8 mouse cellular contexts compared by ENCODE assay signal in genomic region chr6:71708528-71708927, GRCm38 (mm10). TPM values are rescaled to one million over a fixed set of nuclear protein-coding genes. Genes with fewer than 3 reads are reported as not detected.
DNase-seq lines count a peak whose midpoint lies in the region; ATAC-seq and TF ChIP-seq lines count a peak whose summit lies in the region.

No protein-coding gene starts in this region.

- H3K9ac ChIP-seq in kidney, embryonic 14.5 days (ENCODE audit: low read depth, low read length) = peak overlapping the region; percentile 65; the same call in 1 of the 2 replicates
- H3K9ac ChIP-seq in heart, postnatal 0 days (replicated peaks; ENCODE audit: low read depth, low read length) = peak overlapping the region; percentile 76
- peak overlapping the region; percentile 71; the same call in 1 of the 2 replicates for H3K9ac ChIP-seq in midbrain, embryonic 11.5 days (ENCODE audit: low read length)

- H3K4me2 ChIP-seq in kidney, embryonic 14.5 days (replicated peaks; ENCODE audit: low read depth, low read length) = peak overlapping the region; percentile 98
- H3K4me2 ChIP-seq in heart, postnatal 0 days (ENCODE audit: low read depth, low read length) = peak overlapping the region; percentile 77
- peak overlapping the region; percentile 86 for H3K4me2 ChIP-seq in midbrain, embryonic 11.5 days

- whole genome bisulfite sequencing in kidney, embryonic 14.5 days = 8% methylated on average over 3 of the region's 3 CpGs
- WGBS in heart, postnatal 0 days = 4% methylated on average over 3 of the region's 3 CpGs
- 8% methylated on average over 3 of the region's 3 CpGs for WGBS in midbrain, embryonic 11.5 days

- TF ChIP-seq EP300 in heart, postnatal 0 days (IDR thresholded peaks at IDR 0.05; ENCODE audit: low read depth) = no peak

- H3K4me1 ChIP-seq in kidney, embryonic 14.5 days (ENCODE audit: control insufficient read depth, insufficient read depth, low read length) = 0 out of 2 replicates have a peak, but pooled peaks cover 8% of the 10 kb centered on the region
- peaks cover 12% of the 10 kb centered on the region for H3K4me1 ChIP-seq in heart, postnatal 0 days (ENCODE audit: control insufficient read depth, insufficient read depth)
- H3K4me1 ChIP-seq in midbrain, embryonic 11.5 days (ENCODE audit: control insufficient read depth, insufficient read depth, low read length) = peaks cover 10% of the 10 kb centered on the region

- peak overlapping the region; percentile 60 for H3K4me3 ChIP-seq in kidney, embryonic 14.5 days (ENCODE audit: low read length)
- H3K4me3 ChIP-seq in heart, postnatal 0 days (ENCODE audit: low read depth, low read length) = peak overlapping the region; percentile 75
- H3K4me3 ChIP-seq in midbrain, embryonic 11.5 days (ENCODE audit: low read depth, low read length) = peak overlapping the region; percentile 65

- ATAC-seq in kidney, embryonic 14.5 days (ENCODE audit: low FRiP score, low TSS enrichment) = 0 out of 2 replicates have a peak, but pooled peaks have one; percentile 3
- no peak for ATAC-seq in heart, postnatal 0 days (ENCODE audit: insufficient read depth, low read depth)
- ATAC-seq in midbrain, embryonic 11.5 days (ENCODE audit: low FRiP score) = peak; percentile 25

- peaks cover 10% of the 10 kb centered on the region for H3K27me3 ChIP-seq in kidney, embryonic 14.5 days (ENCODE audit: control insufficient read depth, insufficient read depth, low read length)
- H3K27me3 ChIP-seq in heart, postnatal 0 days (ENCODE audit: control insufficient read depth, insufficient read depth, low read length) = no peaks in the 10 kb centered on the region
- no peaks in the 10 kb centered on the region; the same call in 1 of the 2 replicates for H3K27me3 ChIP-seq in midbrain, embryonic 11.5 days (ENCODE audit: control insufficient read depth, insufficient read depth, low read length)

- no peak for TF ChIP-seq CTCF in heart, postnatal 0 days (IDR thresholded peaks at IDR 0.05; ENCODE audit: low read depth)

- H3K36me3 ChIP-seq in kidney, embryonic 14.5 days (ENCODE audit: control insufficient read depth, insufficient read depth, low read length) = no peaks in the 10 kb centered on the region
- H3K36me3 ChIP-seq in heart, postnatal 0 days (replicated peaks; ENCODE audit: control insufficient read depth, insufficient read depth, low read length) = no peaks in the 10 kb centered on the region
- H3K36me3 ChIP-seq in midbrain, embryonic 11.5 days (ENCODE audit: control insufficient read depth, insufficient read depth, low read length) = no peaks in the 10 kb centered on the region

- H3K9me3 ChIP-seq in kidney, embryonic 14.5 days (ENCODE audit: control insufficient read depth, low read length) = no peaks in the 10 kb centered on the region
- no peaks in the 10 kb centered on the region for H3K9me3 ChIP-seq in heart, postnatal 0 days (replicated peaks; ENCODE audit: control insufficient read depth, low read length)
- no peaks in the 10 kb centered on the region for H3K9me3 ChIP-seq in midbrain, embryonic 11.5 days (ENCODE audit: control insufficient read depth, low read length)

- DNase-seq in kidney, postnatal 10 days = no peak
- DNase-seq in brain, adult 2 months (ENCODE audit: low read depth, low spot score) = peak; percentile 34
- no peak for DNase-seq in heart, postnatal 0 days (ENCODE audit: low spot score)
- DNase-seq in midbrain, embryonic 11.5 days (ENCODE audit: low spot score, missing footprints) = no peak
- DNase-seq in adrenal gland, postnatal 10 days = no peak
- DNase-seq in thymus, postnatal 36 days = no peak
- DNase-seq in adrenal gland, adult 8-10 months = no peak

- no peak overlapping the region for H3K27ac ChIP-seq in kidney, embryonic 14.5 days (ENCODE audit: low read depth, low read length)
- peak overlapping the region; percentile 86 for H3K27ac ChIP-seq in heart, postnatal 0 days (ENCODE audit: low read depth)
- H3K27ac ChIP-seq in midbrain, embryonic 11.5 days (ENCODE audit: low read depth, low read length) = no peak overlapping the region

RNA-seq across cellular contexts. Expression of gene Reep1, which starts 1.2 kb away (rescaled TPM):
- 5.9 and 13.2 TPM in 2 replicates for polyA plus RNA-seq in kidney, embryonic 14.5 days (2014; fragmentation: Nextera tagmentation; extraction: Ambion mirVana)
- total RNA-seq in heart, postnatal 0 days (2014; rRNA removed; ENCODE audit: low replicate concordance) = 16.8 and 32.1 TPM in 2 replicates
- 11.4 and 12.2 TPM in 2 replicates for polyA plus RNA-seq in heart, postnatal 0 days (2015; fragmentation: Nextera tagmentation; extraction: Ambion mirVana)
- 72.1 TPM in 2 replicates for polyA plus RNA-seq in midbrain, embryonic 11.5 days (2014; fragmentation: Nextera tagmentation; extraction: Ambion mirVana)
- 10 to 100 TPM; 12.7 to 21.0 TPM for total RNA-seq in adrenal gland, postnatal 10 days (2021)
- total RNA-seq in adrenal gland, adult 8-10 months (2022) = 1 to 10 TPM; 3.8 to 9.3 (median 5.3) TPM
